Mouse (Mus musculus) bone marrow, adult 2 months (tissue): ENCODE results near the gene Csnk2b. TPM values are rescaled to one million over a fixed set of nuclear protein-coding genes. Genes with fewer than 3 reads are reported as not detected.

Source experiments
- H3K27ac ChIP-seq: fragments of 200-500 bp; 2 replicates; pipeline ENCODE4 v1.5.1; 2012; ENCODE audit warnings: low read depth, mild to moderate bottlenecking, control low read depth, inconsistent platforms, low read length; ENCODE audit not compliant: control insufficient read depth, poor library complexity, insufficient read depth
- H3K4me1 ChIP-seq: fragments of 200-500 bp; 2 replicates; pipeline ENCODE4 v1.6.1; 2011; ENCODE audit warnings: low read length; ENCODE audit not compliant: control insufficient read depth, insufficient read depth
- H3K4me3 ChIP-seq: fragments of 200-500 bp; replicated peaks from 2 replicates; pipeline ENCODE3; 2011; ENCODE audit warnings: mild to moderate bottlenecking, low read depth, low read length, control low read depth; ENCODE audit not compliant: control insufficient read depth
- CTCF ChIP-seq: fragments of 200-500 bp; IDR thresholded peaks from 2 replicates; pipeline ENCODE4 v1.5.1; 2011; ENCODE audit warnings: low read length, control low read depth; ENCODE audit not compliant: control insufficient read depth, insufficient read depth
- POLR2A ChIP-seq: fragments of 200-500 bp; IDR thresholded peaks from 2 replicates; pipeline ENCODE4 v1.6.1; 2011; ENCODE audit warnings: low read depth, mild to moderate bottlenecking, control low read depth, low read length, borderline replicate concordance; ENCODE audit not compliant: control insufficient read depth
- WGBS: fragments of 180-500 bp; shearing (Covaris S2); methylation state at CpG from one replicate; pipeline ENCODE4 v1.1.7; 2018; 5-methylcytosine and 5-hydroxymethylcytosine counted together
- polyA plus RNA-seq: library from polyadenylated mRNA; stranded (reverse); fragments of >200 nt; gene quantifications from 2 replicates; pipeline ENCODE4 v1.2.4, GENCODE M21; 2011; ENCODE audit warnings: low replicate concordance; ENCODE audit not compliant: missing spikeins, insufficient read depth, insufficient read length

Gene Csnk2b
- polyA plus RNA-seq, 1 experiment, result 166 TPM

GRCm38 (mm10) chr17:35082841-35083576, 38.8 kb downstream of the Csnk2b start:
- TF ChIP-seq CTCF (no peak), POLR2A (no peak)
- H3K4me3 ChIP-seq, result no peak overlapping the region
- WGBS, result 91% methylated on average over 16 of the region's 16 CpGs
- H3K27ac ChIP-seq, result no peak overlapping the region
- peaks cover 1% of the 10 kb centered on the region; the same call in 1 of the 2 replicates for H3K4me1 ChIP-seq

- TF ChIP-seq CTCF, result no peak
- no peak for TF ChIP-seq POLR2A
- H3K4me1 ChIP-seq, result peaks cover 5% of the 10 kb centered on the region; the same call in 1 of the 2 replicates
- 86% methylated on average over 4 of the region's 4 CpGs for WGBS
- no peak overlapping the region for H3K27ac ChIP-seq
- no peak overlapping the region for H3K4me3 ChIP-seq
Observed at GRCm38 (mm10) chr17:35080710-35081109, 41.1 kb downstream of the Csnk2b start.

GRCm38 (mm10) chr17:35080248-35080647, 41.6 kb downstream of the Csnk2b start:
- 51% methylated on average over 6 of the region's 6 CpGs for WGBS
- peaks cover 5% of the 10 kb centered on the region; the same call in 1 of the 2 replicates for H3K4me1 ChIP-seq

GRCm38 (mm10) chr17:35079778-35080177, 42.1 kb downstream of the Csnk2b start:
- 39% methylated on average over 9 of the region's 9 CpGs for WGBS
- Histone ChIP-seq H3K27ac (peak overlapping the region; percentile 50; the same call in 1 of the 2 replicates), H3K4me3 (no peak overlapping the region), H3K4me1 (peaks cover 5% of the 10 kb centered on the region; the same call in 1 of the 2 replicates)
- TF ChIP-seq POLR2A (no peak), CTCF (peak; percentile 12; the same call in 1 of the 2 replicates)

More at GRCm38 (mm10) chr17:35080248-35080647, 41.6 kb downstream of the Csnk2b start:
- Histone ChIP-seq H3K4me3 (no peak overlapping the region), H3K27ac (peak overlapping the region; percentile 2; the same call in 1 of the 2 replicates)
- TF ChIP-seq POLR2A (no peak), CTCF (no peak)

- Histone ChIP-seq H3K4me1 (peaks cover 5% of the 10 kb centered on the region; the same call in 1 of the 2 replicates), H3K4me3 (peak within 1 kb of the TSS; percentile 4), H3K27ac (no peak within 1 kb of the TSS)
- 4% methylated on average over 14 of the region's 14 CpGs for WGBS
- TF ChIP-seq POLR2A (0 out of 2 replicates have a peak, but pooled peaks have one; percentile 27), CTCF (peak; percentile 60)
Observed at GRCm38 (mm10) chr17:35077786-35078233, 44.0 kb downstream of the Csnk2b start, which contains the start of gene Ly6g6d. Gene Ly6g6d, minus strand, starts transcription at chr17:35078065.

GRCm38 (mm10) chr17:35077285-35077684, 44.6 kb downstream of the Csnk2b start:
- WGBS, result 11% methylated on average over 2 of the region's 2 CpGs
- no peak for TF ChIP-seq POLR2A
- TF ChIP-seq CTCF, result no peak
- H3K4me3 ChIP-seq, result no peak overlapping the region
- no peak overlapping the region for H3K27ac ChIP-seq
- H3K4me1 ChIP-seq, result peaks cover 5% of the 10 kb centered on the region; the same call in 1 of the 2 replicates

GRCm38 (mm10) chr17:35076507-35077176, 45.2 kb downstream of the Csnk2b start, which contains the start of gene Ly6g6e:
Gene Ly6g6e, plus strand, starts transcription at chr17:35076902.
- Histone ChIP-seq H3K4me3 (peak within 1 kb of the TSS; percentile 4), H3K4me1 (peaks cover 5% of the 10 kb centered on the region; the same call in 1 of the 2 replicates), H3K27ac (no peak within 1 kb of the TSS)
- WGBS, result 63% methylated on average over 10 of the region's 10 CpGs
- no peak for TF ChIP-seq CTCF
- TF ChIP-seq POLR2A, result no peak

- H3K4me1 ChIP-seq, result peaks cover 5% of the 10 kb centered on the region; the same call in 1 of the 2 replicates
- no peak for TF ChIP-seq CTCF
- no peak for TF ChIP-seq POLR2A
- H3K27ac ChIP-seq, result no peak overlapping the region
- H3K4me3 ChIP-seq, result no peak overlapping the region
- 4% methylated on average over 17 of the region's 17 CpGs for WGBS
Observed at GRCm38 (mm10) chr17:35074097-35074496, 47.8 kb downstream of the Csnk2b start.
